Mouse (Mus musculus) testis, adult 2 months (tissue): Measurements from ENCODE around the gene 4930426L09Rik.

Experiments
- CTCF ChIP-seq: fragments of 200-500 bp; IDR thresholded peaks from 2 replicates; pipeline ENCODE4 v1.5.1; 2012; ENCODE audit warnings: low read depth, mild to moderate bottlenecking, inconsistent platforms, low read length, moderate library complexity; ENCODE audit not compliant: control insufficient read depth, insufficient read depth, insufficient replicate concordance
- POLR2A ChIP-seq: fragments of 200-500 bp; IDR thresholded peaks from 2 replicates; pipeline ENCODE4 v1.6.1; 2012; ENCODE audit warnings: low read depth, mild to moderate bottlenecking, inconsistent platforms, low read length, moderate library complexity; ENCODE audit not compliant: control insufficient read depth

DNA sequence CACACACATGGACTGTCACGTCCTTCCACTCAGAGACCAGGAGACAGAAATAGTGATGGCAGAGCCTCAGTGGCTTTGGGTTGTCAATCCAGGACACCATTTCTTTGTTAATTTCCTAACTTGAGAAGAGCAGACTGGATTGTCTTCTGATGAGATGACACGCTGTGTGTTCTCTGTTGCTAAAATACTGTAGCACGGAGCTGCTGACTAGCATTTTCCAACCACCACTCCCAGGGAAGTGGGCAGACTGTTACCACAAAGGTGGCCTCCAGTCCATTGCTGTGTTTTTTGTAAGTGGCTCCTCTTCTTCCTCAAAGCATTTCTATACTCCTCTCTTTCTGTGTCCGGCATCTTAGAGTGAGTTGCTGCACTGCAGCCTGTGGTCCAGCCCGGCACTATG lies 39.6 kb upstream of the 4930426L09Rik start:
- TF ChIP-seq CTCF (no peak), POLR2A (no peak)
